In the genomic region with DNA sequence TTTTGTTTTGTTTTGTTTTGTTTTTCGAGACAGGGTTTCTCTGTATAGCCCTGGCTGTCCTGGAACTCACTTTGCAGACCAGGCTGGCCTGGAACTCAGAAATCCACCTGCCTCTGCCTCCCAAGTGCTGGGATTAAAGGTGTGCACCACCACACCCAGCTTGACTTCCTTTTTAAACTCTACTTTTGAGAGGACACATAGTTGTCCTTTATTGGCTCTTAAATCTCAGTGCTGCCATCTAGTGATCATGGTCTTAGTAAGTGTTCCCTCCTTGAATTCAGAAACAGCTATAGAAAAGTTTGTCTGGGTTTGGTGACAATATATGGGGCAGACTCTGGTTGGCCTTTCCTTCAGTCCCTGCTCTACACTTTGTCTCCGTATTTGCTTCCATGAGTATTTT, we compare ENCODE assay signal across 8 mouse cellular contexts.
DNase-seq lines count a peak whose midpoint lies in the region; ATAC-seq and TF ChIP-seq lines count a peak whose summit lies in the region.
"Not testable (repeated sequence)": the region's sequence is repeated elsewhere in the genome, so short reads cannot be mapped to it uniquely, and the experiment has no call there.

No protein-coding gene starts in this region.

- peak; percentile 67; the same call in 1 of the 2 replicates for ATAC-seq in erythroblast, adult 5-6 weeks (replicated peaks; ENCODE audit: low FRiP score, poor library complexity, severe bottlenecking)
- ATAC-seq in lung, embryonic 14.5 days (ENCODE audit: insufficient read depth) = not testable (repeated sequence)

- H3K27me3 ChIP-seq in lung, embryonic 14.5 days (ENCODE audit: insufficient read depth, low read length) = not testable (repeated sequence)

- H3K27ac ChIP-seq in lung, embryonic 14.5 days (ENCODE audit: low read depth) = not testable (repeated sequence)

- H3K9ac ChIP-seq in lung, embryonic 14.5 days = not testable (repeated sequence)

- H3K36me3 ChIP-seq in lung, embryonic 14.5 days (ENCODE audit: insufficient read depth) = peaks cover 59% of the 10 kb centered on the region

- not testable (repeated sequence) for H3K4me3 ChIP-seq in lung, embryonic 14.5 days (ENCODE audit: low read depth, low read length)

- not testable (repeated sequence) for H3K4me2 ChIP-seq in lung, embryonic 14.5 days

- H3K4me1 ChIP-seq in lung, embryonic 14.5 days (ENCODE audit: insufficient read depth) = not testable (repeated sequence)

- H3K9me3 ChIP-seq in lung, embryonic 14.5 days (ENCODE audit: low read depth, low read length) = not testable (repeated sequence)

- TF ChIP-seq CTCF in lung, embryonic 14.5 days (IDR thresholded peaks at IDR 0.05; ENCODE audit: low read depth) = peak; percentile 57

- intact Hi-C loops in heart, postnatal 10 days (cut with DNase I) = loop anchor here (1.0 to 5.0 kb wide), 2 partner anchors 40 to 119 kb away; partner anchors contain the start of genes Gm20390 and Nme1

- peak; percentile 30 for DNase-seq in 3134 (ENCODE audit: extremely low read depth, insufficient read length, low spot score)
- DNase-seq in Muller cell, postnatal 12 days (ENCODE audit: inconsistent ontology term) = peak; percentile 8
- DNase-seq in c-Kit-positive CD71-positive TER-119-negative erythroid progenitor cells, embryonic 14.5 days (ENCODE audit: low read depth) = peak; percentile 62
- DNase-seq in heart, postnatal 10 days = peak; percentile 49 to 69
- peak; percentile 48 for DNase-seq in kidney, postnatal 14 days
- DNase-seq in lung, embryonic 14.5 days = peak; percentile 92
- peak; percentile 49 for DNase-seq in retina, adult 2 months (ENCODE audit: low read depth, low spot score)

- WGBS in lung, embryonic 14.5 days = 77% methylated on average over 2 of the region's 2 CpGs

Comparison
In these comparisons a context has a peak if more than half of its experiments do, and no peak if none do; other contexts are left out.
1. DNase-seq: peak in every context shown above with its lines; median percentile 92 in lung, embryonic 14.5 days; 62 in c-Kit-positive CD71-positive TER-119-negative erythroid progenitor cells, embryonic 14.5 days; 59 in heart, postnatal 10 days; 49 in retina, adult 2 months; 48 in kidney, postnatal 14 days; 30 in 3134; 8 in Muller cell, postnatal 12 days.